Mouse (Mus musculus) left cerebral cortex, adult 9 months (tissue): ENCODE data around the gene Vegfd.

Experiments used
- DNase-seq, 2 experiments: peaks; one replicate each; pipeline ENCODE4 v3.0.0; 2022; ENCODE audit warnings: low spot score in 2 of 2

The Vegfd gene

GRCm38 (mm10) chrX:164419471-164419939 is 46.3 kb downstream of the Vegfd start, which contains the start of gene Piga:
Gene Piga (plus strand): TSS chrX:164419787.
- DNase-seq, result peak; percentile 93 to 95

GRCm38 (mm10) chrX:164419955-164420354 is 46.8 kb downstream of the Vegfd start:
- DNase-seq, result no peak

GRCm38 (mm10) chrX:164420518-164420917 is 47.3 kb downstream of the Vegfd start:
- no peak for DNase-seq

GRCm38 (mm10) chrX:164424821-164425220 is 51.6 kb downstream of the Vegfd start:
- no peak for DNase-seq

GRCm38 (mm10) chrX:164427295-164427694 is 54.1 kb downstream of the Vegfd start:
- DNase-seq, result no peak

GRCm38 (mm10) chrX:164428224-164428623 is 55.0 kb downstream of the Vegfd start:
- no peak for DNase-seq

GRCm38 (mm10) chrX:164430621-164431020 is 57.4 kb downstream of the Vegfd start:
- no peak for DNase-seq

GRCm38 (mm10) chrX:164431133-164431532 is 58.0 kb downstream of the Vegfd start:
- no peak for DNase-seq

- no peak for DNase-seq
Observed at GRCm38 (mm10) chrX:164431541-164431940, 58.4 kb downstream of the Vegfd start.

- DNase-seq, result no peak
Observed at GRCm38 (mm10) chrX:164432682-164433081, 59.5 kb downstream of the Vegfd start.

- DNase-seq, result no peak
Observed at GRCm38 (mm10) chrX:164436709-164437108, 63.5 kb downstream of the Vegfd start, which contains the start of gene Asb11. Gene Asb11 (plus strand): TSS chrX:164436994.

- no peak for DNase-seq
Observed at GRCm38 (mm10) chrX:164439462-164439861, 66.3 kb downstream of the Vegfd start.

- no peak for DNase-seq
Observed at GRCm38 (mm10) chrX:164440140-164440539, 67.0 kb downstream of the Vegfd start.

GRCm38 (mm10) chrX:164440703-164441102 is 67.5 kb downstream of the Vegfd start:
- DNase-seq, result no peak

- DNase-seq, result no peak
Observed at GRCm38 (mm10) chrX:164441306-164441705, 68.1 kb downstream of the Vegfd start.

GRCm38 (mm10) chrX:164445601-164446000 is 72.4 kb downstream of the Vegfd start:
- no peak for DNase-seq

- DNase-seq, result no peak
Observed at GRCm38 (mm10) chrX:164446106-164446551, 73.0 kb downstream of the Vegfd start.

GRCm38 (mm10) chrX:164446835-164447681 is 73.9 kb downstream of the Vegfd start:
- no peak for DNase-seq

- DNase-seq, result no peak
Observed at GRCm38 (mm10) chrX:164447682-164448071, 74.5 kb downstream of the Vegfd start.

GRCm38 (mm10) chrX:164449201-164449600 is 76.0 kb downstream of the Vegfd start:
- peak in 1 of 2 experiments; percentile 45 for DNase-seq
